ENCODE assay signal across 8 mouse cellular contexts in genomic region chr1:151342968-151343367, GRCm38 (mm10). TPM values are rescaled to one million over a fixed set of nuclear protein-coding genes. Genes with fewer than 3 reads are reported as not detected.
A peak's percentile ranks its signal among the peaks of the same experiment; 100 is the strongest.
DNase-seq lines count a peak whose midpoint lies in the region; ATAC-seq and TF ChIP-seq lines count a peak whose summit lies in the region.

No protein-coding gene starts in this region.

- H3K27me3 ChIP-seq in heart, embryonic 16.5 days (ENCODE audit: control insufficient read depth, insufficient read depth, low read length): no peaks in the 10 kb centered on the region
- no peaks in the 10 kb centered on the region for H3K27me3 ChIP-seq in limb, embryonic 10.5 days (ENCODE audit: low read depth, poor library complexity, severe bottlenecking)
- no peaks in the 10 kb centered on the region for H3K27me3 ChIP-seq in midbrain, postnatal 0 days (ENCODE audit: insufficient read depth, low read length)

- peak overlapping the region; percentile 94 for H3K27ac ChIP-seq in bone marrow macrophage, adult 2 months (ENCODE audit: insufficient read depth, low read depth, low read length)
- H3K27ac ChIP-seq in heart, embryonic 16.5 days (ENCODE audit: low read length): peak overlapping the region; percentile 96
- H3K27ac ChIP-seq in limb, embryonic 10.5 days: no peak overlapping the region
- H3K27ac ChIP-seq in midbrain, postnatal 0 days (ENCODE audit: low read depth, low read length): no peak overlapping the region

- peaks cover 40% of the 10 kb centered on the region for H3K4me1 ChIP-seq in bone marrow macrophage, adult 2 months (ENCODE audit: control insufficient read depth, insufficient read depth, low read length)
- H3K4me1 ChIP-seq in heart, embryonic 16.5 days (ENCODE audit: control insufficient read depth, insufficient read depth, low read length): peaks cover 59% of the 10 kb centered on the region
- H3K4me1 ChIP-seq in limb, embryonic 10.5 days: peaks cover 28% of the 10 kb centered on the region
- H3K4me1 ChIP-seq in midbrain, postnatal 0 days (ENCODE audit: insufficient read depth, low read length): peaks cover 5% of the 10 kb centered on the region; the same call in 1 of the 2 replicates

- H3K4me2 ChIP-seq in heart, embryonic 16.5 days (ENCODE audit: low read depth, low read length): peak overlapping the region; percentile 71
- peak overlapping the region; percentile 65 for H3K4me2 ChIP-seq in midbrain, postnatal 0 days (ENCODE audit: low read depth, low read length, poor library complexity, severe bottlenecking)

- ATAC-seq in heart, embryonic 16.5 days (replicated peaks; ENCODE audit: extremely low read depth, insufficient read depth, low FRiP score): peak; percentile 23
- no peak for ATAC-seq in midbrain, postnatal 0 days (ENCODE audit: low FRiP score)

- H3K4me3 ChIP-seq in bone marrow macrophage, adult 2 months (ENCODE audit: insufficient read depth, low read length): peak overlapping the region; percentile 49
- H3K4me3 ChIP-seq in heart, embryonic 16.5 days (ENCODE audit: low read length): peak overlapping the region; percentile 99
- H3K4me3 ChIP-seq in limb, embryonic 10.5 days: 0 out of 2 replicates have a peak overlapping the region, but pooled peaks have one; percentile 19
- peak overlapping the region; percentile 89; the same call in 1 of the 2 replicates for H3K4me3 ChIP-seq in midbrain, postnatal 0 days (ENCODE audit: low read depth, low read length)

- TF ChIP-seq CTCF in bone marrow macrophage, adult 2 months (IDR thresholded peaks at IDR 0.05; ENCODE audit: low read depth, low read length): no peak
- TF ChIP-seq CTCF in midbrain, postnatal 0 days (IDR thresholded peaks at IDR 0.05): no peak

- TF ChIP-seq POLR2A in bone marrow macrophage, adult 2 months (IDR thresholded peaks at IDR 0.05; ENCODE audit: borderline replicate concordance, low read depth, low read length): no peak

- peak; percentile 37 for DNase-seq in cerebellum, adult 11-12 months
- no peak for DNase-seq in cerebellum, adult 8-10 months
- no peak for DNase-seq in limb, embryonic 10.5 days (ENCODE audit: low spot score)
- DNase-seq in midbrain, postnatal 0 days (ENCODE audit: low spot score): peak; percentile 27
- no peak for DNase-seq in T-cell, adult 2 months (ENCODE audit: low spot score)
- no peak for DNase-seq in adrenal gland, adult 8-10 months

- peak overlapping the region; percentile 86 for H3K9ac ChIP-seq in heart, embryonic 16.5 days (ENCODE audit: low read length)
- H3K9ac ChIP-seq in midbrain, postnatal 0 days (replicated peaks; ENCODE audit: low read length, poor library complexity, severe bottlenecking): no peak overlapping the region

- WGBS in heart, embryonic 16.5 days: 7% methylated on average over 6 of the region's 6 CpGs
- WGBS in limb, embryonic 10.5 days: 44% methylated on average over 6 of the region's 6 CpGs
- WGBS in midbrain, postnatal 0 days: 24% methylated on average over 6 of the region's 6 CpGs

- no peaks in the 10 kb centered on the region for H3K36me3 ChIP-seq in heart, embryonic 16.5 days (ENCODE audit: control insufficient read depth, insufficient read depth)
- H3K36me3 ChIP-seq in limb, embryonic 10.5 days: no peaks in the 10 kb centered on the region
- H3K36me3 ChIP-seq in midbrain, postnatal 0 days (ENCODE audit: insufficient read depth, low read length): no peaks in the 10 kb centered on the region

- no peaks in the 10 kb centered on the region for H3K9me3 ChIP-seq in heart, embryonic 16.5 days (replicated peaks; ENCODE audit: control insufficient read depth, low read length)
- no peaks in the 10 kb centered on the region for H3K9me3 ChIP-seq in limb, embryonic 10.5 days (replicated peaks)
- H3K9me3 ChIP-seq in midbrain, postnatal 0 days (ENCODE audit: low read length): no peaks in the 10 kb centered on the region

RNA-seq across cellular contexts. Expression of gene Ivns1abp, which starts 1.3 kb away (rescaled TPM):
- polyA plus RNA-seq in bone marrow macrophage, adult 2 months (2012; ENCODE audit: insufficient read depth, insufficient read length, missing spikeins): 115 and 122 TPM in 2 replicates
- 360 and 367 TPM in 2 replicates for polyA plus RNA-seq in heart, embryonic 16.5 days (2015; fragmentation: Nextera tagmentation; extraction: Ambion mirVana)
- 343 and 366 TPM in 2 replicates for polyA plus RNA-seq in limb, embryonic 10.5 days (2016; fragmentation: Nextera tagmentation; extraction: Ambion mirVana)
- total RNA-seq in midbrain, postnatal 0 days (2014; rRNA removed): 164 and 176 TPM in 2 replicates
- 167 and 169 TPM in 2 replicates for polyA plus RNA-seq in midbrain, postnatal 0 days (2015; fragmentation: Nextera tagmentation; extraction: Ambion mirVana)
- total RNA-seq in adrenal gland, adult 8-10 months (2022): 100 to 1,000 TPM; 116 to 154 (median 139) TPM

Comparison
In these comparisons a context has a peak if more than half of its experiments do, and no peak if none do; other contexts are left out.
1. DNase-seq: peak in cerebellum, adult 11-12 months (single experiment) and midbrain, postnatal 0 days (single experiment); none in cerebellum, adult 8-10 months (single experiment), limb, embryonic 10.5 days (single experiment), T-cell, adult 2 months (single experiment) and adrenal gland, adult 8-10 months (single experiment).
2. H3K27ac ChIP-seq: peak in bone marrow macrophage, adult 2 months (single experiment) and heart, embryonic 16.5 days (single experiment); none in limb, embryonic 10.5 days (single experiment) and midbrain, postnatal 0 days (single experiment).
3. H3K4me3 ChIP-seq: peak in every context shown above with its lines; median percentile 99 in heart, embryonic 16.5 days; 89 in midbrain, postnatal 0 days; 49 in bone marrow macrophage, adult 2 months; 19 in limb, embryonic 10.5 days.